Mouse (Mus musculus): ENCODE data around the gene Phtf1. TPM values are rescaled to one million over a fixed set of nuclear protein-coding genes. Genes with fewer than 3 reads are reported as not detected.

Phtf1 gene
- 1 to 10 TPM; 6.8 to 8.0 TPM for total RNA-seq (2021)
- polyA plus RNA-seq (2012; rRNA removed), result 1.9 and 4.5 TPM in 2 replicates
- long read RNA-seq, transcript Phtf1-202 (19 exons, 3,327 nt), result major isoform, 9 of 17 reads
- long read RNA-seq, partial matches to known transcripts, result 0 of 17 reads
- long read RNA-seq, other reads (novel, unspliced or antisense), result 7 of 17 reads

DNA sequence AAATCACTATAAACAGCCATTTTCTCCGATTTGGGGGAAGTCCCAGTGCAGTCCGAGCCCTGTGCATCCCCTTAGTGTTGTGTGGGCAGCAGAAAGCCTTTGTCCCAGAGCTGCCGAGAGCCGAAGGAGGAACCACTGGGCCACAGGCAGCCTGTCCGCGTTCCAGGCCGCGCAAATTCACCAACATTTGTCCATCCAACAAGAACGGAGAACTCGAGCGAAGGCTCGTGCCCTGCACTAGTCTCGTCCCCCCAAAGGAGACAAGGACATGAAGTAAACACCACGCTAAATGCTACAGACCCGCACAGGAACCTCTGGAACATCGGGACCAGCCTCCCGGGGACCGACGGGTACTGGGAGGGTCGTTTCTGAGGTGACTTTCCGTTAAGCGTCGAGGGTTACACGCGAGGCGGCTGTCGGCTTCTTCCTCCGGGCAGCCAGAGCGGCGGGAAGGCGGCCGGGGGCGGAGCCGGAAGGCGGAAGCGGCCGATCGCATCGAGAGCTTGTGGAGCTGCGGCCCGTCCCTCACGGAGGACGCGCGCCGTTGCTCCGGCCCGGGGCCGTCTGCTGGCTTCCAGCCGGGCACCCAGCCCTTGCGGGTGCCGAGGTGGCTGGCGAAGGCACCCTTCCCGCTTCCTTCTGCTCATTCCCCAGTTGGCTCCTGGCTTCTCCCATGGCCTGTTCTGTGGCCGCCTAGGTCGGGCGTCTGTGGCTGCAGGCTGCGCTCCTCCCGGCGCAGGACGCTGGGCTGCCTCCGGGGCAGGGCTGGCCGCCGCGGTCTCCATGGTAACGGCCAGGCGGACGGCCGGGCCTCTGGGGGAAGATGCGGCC, at the start of gene Phtf1:
TSS of gene Phtf1 (plus strand) at position 250 of the 831 bp plus-strand sequence.
- Histone ChIP-seq H3K36me3 (ENCODE audit: control insufficient read depth, insufficient read depth, low read length) (no peaks in the 10 kb centered on the region; the same call in none of the 2 replicates), H3K27ac (peak within 1 kb of the TSS; percentile 87), H3K4me3 (peak within 1 kb of the TSS; percentile 99), H3K27me3 (ENCODE audit: control insufficient read depth, insufficient read depth, low read length) (no peaks in the 10 kb centered on the region), H3K4me1 (ENCODE audit: control insufficient read depth, insufficient read depth, low read length) (peaks cover 1% of the 10 kb centered on the region), H3K79me2 (replicated peaks; ENCODE audit: control insufficient read depth, insufficient read depth, low read length) (no peaks in the 10 kb centered on the region), H3K9ac (ENCODE audit: low read depth, low read length) (peak within 1 kb of the TSS; percentile 88)
- intact Hi-C loops (cut with DNase I), result loop anchor here (1.0 kb wide), 1 partner anchor 54 kb away; the partner anchor contains the start of gene Rsbn1
- WGBS, result under 1% methylated on average over 70 of the region's 70 CpGs
- DNase-seq, result peak; percentile 92 to 94
- TF ChIP-seq CTCF (IDR thresholded peaks at IDR 0.05) (no peak), POLR2A (IDR thresholded peaks at IDR 0.05; ENCODE audit: insufficient read depth, low read depth, low read length) (peak; percentile 88)

DNA sequence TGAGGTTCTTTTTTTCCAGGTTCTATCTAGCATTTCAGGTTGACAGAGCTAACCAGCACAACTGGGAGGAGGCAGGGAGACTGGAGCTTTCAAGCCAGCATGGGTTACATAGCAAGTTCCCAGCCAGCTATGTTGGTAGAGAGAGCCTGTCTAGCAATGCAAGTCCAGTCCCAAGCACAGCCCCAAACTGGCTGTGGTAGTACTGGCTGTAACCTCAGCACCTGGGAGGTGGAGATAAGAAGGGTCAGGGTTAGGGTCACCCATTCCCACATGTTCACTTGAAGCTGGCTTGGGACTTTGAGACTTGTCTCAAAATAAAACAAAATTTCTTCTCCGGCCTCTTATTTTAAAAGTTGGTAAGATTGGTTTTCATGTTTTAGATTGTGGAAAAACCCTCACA, 47.8 kb upstream of the Phtf1 start:
- no peak for DNase-seq
- no peak for TF ChIP-seq EP300 (IDR thresholded peaks at IDR 0.05; ENCODE audit: insufficient read depth, low read depth, low read length)
- no peak for TF ChIP-seq CTCF (IDR thresholded peaks at IDR 0.05)
- TF ChIP-seq POLR2A (IDR thresholded peaks at IDR 0.05; ENCODE audit: insufficient read depth, low read depth, low read length), result no peak
- Histone ChIP-seq H3K4me1 (ENCODE audit: control insufficient read depth, insufficient read depth, low read length) (peaks cover 6% of the 10 kb centered on the region), H3K4me3 (no peak overlapping the region), H3K36me3 (ENCODE audit: control insufficient read depth, insufficient read depth, low read length) (peaks cover 21% of the 10 kb centered on the region), H3K79me2 (replicated peaks; ENCODE audit: control insufficient read depth, insufficient read depth, low read length) (peaks cover 3% of the 10 kb centered on the region), H3K9ac (ENCODE audit: low read depth, low read length) (no peak overlapping the region), H3K27me3 (ENCODE audit: control insufficient read depth, insufficient read depth, low read length) (no peaks in the 10 kb centered on the region), H3K27ac (no peak overlapping the region)
- 92% methylated on average over 1 of the region's 1 CpGs for WGBS
- intact Hi-C loops (cut with DNase I), result no loop called here

DNA sequence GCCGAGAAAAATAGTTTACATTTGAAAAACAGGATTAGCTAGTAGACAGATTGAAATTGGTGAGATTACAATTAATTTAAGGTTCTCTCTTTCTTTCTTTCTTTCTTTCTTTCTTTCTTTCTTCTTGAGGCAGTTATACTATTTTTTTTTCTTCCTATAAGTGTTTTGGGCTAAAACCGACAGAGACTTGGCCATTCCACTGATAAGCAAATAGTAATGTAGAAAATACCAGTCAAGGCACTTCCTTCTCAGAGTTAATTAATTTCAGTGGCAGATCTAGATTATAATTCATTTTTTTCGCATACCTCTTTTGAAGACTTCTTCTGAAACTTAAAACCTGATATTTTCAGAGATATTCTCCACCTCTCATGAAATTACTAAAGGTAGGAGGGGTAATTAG, 42.6 kb upstream of the Phtf1 start:
- H3K9ac ChIP-seq (ENCODE audit: low read depth, low read length), result no peak overlapping the region
- DNase-seq, result no peak
- TF ChIP-seq EP300 (IDR thresholded peaks at IDR 0.05; ENCODE audit: insufficient read depth, low read depth, low read length), result no peak
- no peak for TF ChIP-seq POLR2A (IDR thresholded peaks at IDR 0.05; ENCODE audit: insufficient read depth, low read depth, low read length)
- no peak for TF ChIP-seq CTCF (IDR thresholded peaks at IDR 0.05)
- no peak overlapping the region for H3K27ac ChIP-seq
- no peaks in the 10 kb centered on the region for H3K27me3 ChIP-seq (ENCODE audit: control insufficient read depth, insufficient read depth, low read length)
- intact Hi-C loops (cut with DNase I), result no loop called here
- 86% methylated on average over 3 of the region's 3 CpGs for WGBS
- no peak overlapping the region for H3K4me3 ChIP-seq
- no peaks in the 10 kb centered on the region; the same call in 1 of the 2 replicates for H3K79me2 ChIP-seq (replicated peaks; ENCODE audit: control insufficient read depth, insufficient read depth, low read length)
- peaks cover 14% of the 10 kb centered on the region for H3K36me3 ChIP-seq (ENCODE audit: control insufficient read depth, insufficient read depth, low read length)
- no peaks in the 10 kb centered on the region; the same call in 1 of the 2 replicates for H3K4me1 ChIP-seq (ENCODE audit: control insufficient read depth, insufficient read depth, low read length)

DNA sequence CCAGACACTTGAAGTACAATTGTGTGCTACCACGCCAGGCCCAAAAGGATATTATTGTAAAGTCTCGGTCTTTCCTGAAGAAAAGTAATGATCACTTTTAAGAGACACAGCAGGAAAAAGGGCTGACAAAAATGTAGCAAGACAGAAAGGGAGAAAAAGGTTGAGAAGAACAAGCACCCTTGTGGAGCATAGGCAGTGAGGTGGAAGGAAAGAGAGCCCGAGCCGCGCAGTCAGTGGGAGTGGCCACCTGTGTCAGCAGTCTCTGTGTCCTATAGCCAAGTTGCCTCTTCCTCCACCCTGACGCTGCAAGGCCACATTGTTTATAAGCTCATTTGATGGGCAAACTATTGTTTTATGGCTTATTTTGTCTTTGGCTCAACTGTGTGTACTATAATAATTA, 40.4 kb upstream of the Phtf1 start:
- 34% methylated on average over 6 of the region's 6 CpGs for WGBS
- H3K36me3 ChIP-seq (ENCODE audit: control insufficient read depth, insufficient read depth, low read length), result peaks cover 9% of the 10 kb centered on the region
- no peak overlapping the region for H3K27ac ChIP-seq
- intact Hi-C loops (cut with DNase I), result no loop called here
- H3K4me1 ChIP-seq (ENCODE audit: control insufficient read depth, insufficient read depth, low read length), result no peaks in the 10 kb centered on the region; the same call in 1 of the 2 replicates
- H3K79me2 ChIP-seq (replicated peaks; ENCODE audit: control insufficient read depth, insufficient read depth, low read length), result peaks cover 2% of the 10 kb centered on the region
- peak in 1 of 2 experiments; percentile 39 for DNase-seq
- H3K4me3 ChIP-seq, result no peak overlapping the region
- H3K9ac ChIP-seq (ENCODE audit: low read depth, low read length), result no peak overlapping the region
- TF ChIP-seq POLR2A (IDR thresholded peaks at IDR 0.05; ENCODE audit: insufficient read depth, low read depth, low read length) (no peak), EP300 (IDR thresholded peaks at IDR 0.05; ENCODE audit: insufficient read depth, low read depth, low read length) (no peak), CTCF (IDR thresholded peaks at IDR 0.05) (no peak)
- no peaks in the 10 kb centered on the region for H3K27me3 ChIP-seq (ENCODE audit: control insufficient read depth, insufficient read depth, low read length)

DNA sequence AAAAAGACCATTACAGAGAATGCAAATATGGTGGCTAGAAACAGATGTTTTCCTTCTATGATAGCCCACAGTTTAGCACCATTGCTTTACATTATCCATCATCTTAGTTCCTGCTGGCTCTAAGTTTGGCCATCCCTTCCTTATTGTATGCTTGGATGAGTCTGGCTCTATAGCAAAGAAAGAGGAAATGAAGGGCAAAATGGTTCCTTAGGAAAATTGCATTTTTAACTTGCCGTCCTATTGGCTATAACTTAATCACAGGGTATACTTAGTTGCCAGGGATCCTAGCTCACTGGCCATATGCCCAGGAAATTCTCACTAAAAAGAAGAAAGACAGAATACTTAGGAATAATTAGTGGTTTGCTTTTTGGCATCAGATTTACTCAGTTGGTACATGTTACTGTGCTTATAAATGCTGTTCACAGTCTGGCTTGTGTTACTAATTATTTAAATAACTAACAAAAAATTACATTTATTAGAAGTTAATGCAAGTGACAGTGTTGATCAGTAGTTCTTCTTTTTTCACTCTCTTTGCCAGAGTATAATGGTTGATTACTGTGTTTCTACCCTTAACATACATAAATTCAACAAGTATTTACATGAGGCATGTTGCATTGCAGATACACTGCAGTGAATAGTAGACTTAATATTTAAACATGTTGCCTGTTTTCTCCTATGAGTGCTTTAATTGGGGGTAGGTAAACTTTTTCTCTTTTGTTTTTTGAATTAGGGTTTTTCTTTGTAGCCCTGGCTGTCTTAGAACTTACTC, 22.9 kb upstream of the Phtf1 start:
- no peaks in the 10 kb centered on the region for H3K27me3 ChIP-seq (ENCODE audit: control insufficient read depth, insufficient read depth, low read length)
- no peak overlapping the region for H3K4me3 ChIP-seq
- TF ChIP-seq CTCF (IDR thresholded peaks at IDR 0.05) (no peak), POLR2A (IDR thresholded peaks at IDR 0.05; ENCODE audit: insufficient read depth, low read depth, low read length) (no peak), EP300 (IDR thresholded peaks at IDR 0.05; ENCODE audit: insufficient read depth, low read depth, low read length) (no peak)
- WGBS, result 75% methylated on average over 1 of the region's 1 CpGs
- peaks cover 4% of the 10 kb centered on the region for H3K79me2 ChIP-seq (replicated peaks; ENCODE audit: control insufficient read depth, insufficient read depth, low read length)
- no peak overlapping the region for H3K27ac ChIP-seq
- intact Hi-C loops (cut with DNase I), result no loop called here
- DNase-seq, result no peak
- H3K9ac ChIP-seq (ENCODE audit: low read depth, low read length), result no peak overlapping the region
- H3K4me1 ChIP-seq (ENCODE audit: control insufficient read depth, insufficient read depth, low read length), result no peaks in the 10 kb centered on the region; the same call in 1 of the 2 replicates
- H3K36me3 ChIP-seq (ENCODE audit: control insufficient read depth, insufficient read depth, low read length), result no peaks in the 10 kb centered on the region
